Mouse (Mus musculus): ENCODE results near the gene Olfr466. TPM values are rescaled to one million over a fixed set of nuclear protein-coding genes. Genes with fewer than 3 reads are reported as not detected.

The Olfr466 gene
- not detected in 2 replicates for polyA plus RNA-seq (2012; ENCODE audit: insufficient read depth, low replicate concordance)

- H3K9me3 ChIP-seq: peaks cover 4% of the 10 kb centered on the region; the same call in 1 of the 2 replicates
- TF ChIP-seq GATA1 (IDR thresholded peaks at IDR 0.05; ENCODE audit: borderline replicate concordance, low read length): no peak
- H3K27me3 ChIP-seq (replicated peaks): no peaks in the 10 kb centered on the region
- no peaks in the 10 kb centered on the region for H3K36me3 ChIP-seq (replicated peaks; ENCODE audit: low read length)
- H3K4me1 ChIP-seq: no peaks in the 10 kb centered on the region
- no peak within 1 kb of the TSS for H3K4me3 ChIP-seq (replicated peaks)
Observed at GRCm38 (mm10) chr13:65149940-65150339, at the start of gene Olfr466. Olfr466 (plus strand) TSS chr13:65150240.

GRCm38 (mm10) chr13:65100678-65101077 lies 49.4 kb upstream of the Olfr466 start:
- Histone ChIP-seq H3K9me3 (peaks cover 27% of the 10 kb centered on the region), H3K4me1 (peaks cover 21% of the 10 kb centered on the region), H3K36me3 (replicated peaks; ENCODE audit: low read length) (peaks cover 49% of the 10 kb centered on the region), H3K27me3 (replicated peaks) (no peaks in the 10 kb centered on the region), H3K4me3 (replicated peaks) (no peak overlapping the region)
- no peak for TF ChIP-seq GATA1 (IDR thresholded peaks at IDR 0.05; ENCODE audit: borderline replicate concordance, low read length)
- TF ChIP-seq FLI1 (IDR thresholded peaks at IDR 0.05; ENCODE audit: low read length): no peak

- Histone ChIP-seq H3K4me1 (peaks cover 21% of the 10 kb centered on the region), H3K27me3 (replicated peaks) (no peaks in the 10 kb centered on the region), H3K36me3 (replicated peaks; ENCODE audit: low read length) (peaks cover 48% of the 10 kb centered on the region), H3K9me3 (peaks cover 26% of the 10 kb centered on the region), H3K4me3 (replicated peaks) (no peak overlapping the region)
- TF ChIP-seq FLI1 (IDR thresholded peaks at IDR 0.05; ENCODE audit: low read length): no peak
- no peak for TF ChIP-seq GATA1 (IDR thresholded peaks at IDR 0.05; ENCODE audit: borderline replicate concordance, low read length)
Observed at GRCm38 (mm10) chr13:65101232-65101631, 48.8 kb upstream of the Olfr466 start.

- Histone ChIP-seq H3K4me3 (replicated peaks) (peak overlapping the region; percentile 97), H3K9me3 (peaks cover under 1% of the 10 kb centered on the region; the same call in 1 of the 2 replicates), H3K27me3 (replicated peaks) (no peaks in the 10 kb centered on the region), H3K36me3 (replicated peaks; ENCODE audit: low read length) (peaks cover 12% of the 10 kb centered on the region), H3K4me1 (peaks cover 13% of the 10 kb centered on the region; the same call in 1 of the 2 replicates)
- TF ChIP-seq FLI1 (IDR thresholded peaks at IDR 0.05; ENCODE audit: low read length) (no peak), GATA1 (IDR thresholded peaks at IDR 0.05; ENCODE audit: borderline replicate concordance, low read length) (no peak)
Observed at GRCm38 (mm10) chr13:65111961-65112360, 38.1 kb upstream of the Olfr466 start.

- H3K27me3 ChIP-seq (replicated peaks): no peaks in the 10 kb centered on the region
- H3K4me1 ChIP-seq: peaks cover 13% of the 10 kb centered on the region; the same call in 1 of the 2 replicates
- H3K36me3 ChIP-seq (replicated peaks; ENCODE audit: low read length): peaks cover 8% of the 10 kb centered on the region
- peak within 1 kb of the TSS; percentile 97 for H3K4me3 ChIP-seq (replicated peaks)
- no peaks in the 10 kb centered on the region for H3K9me3 ChIP-seq
- TF ChIP-seq FLI1 (IDR thresholded peaks at IDR 0.05; ENCODE audit: low read length): no peak
- TF ChIP-seq GATA1 (IDR thresholded peaks at IDR 0.05; ENCODE audit: borderline replicate concordance, low read length): no peak
Observed at GRCm38 (mm10) chr13:65112459-65113110, 37.5 kb upstream of the Olfr466 start, which contains the start of gene Mfsd14b. Mfsd14b (minus strand) TSS chr13:65112975.

GRCm38 (mm10) chr13:65113239-65113638 lies 36.8 kb upstream of the Olfr466 start:
- TF ChIP-seq FLI1 (IDR thresholded peaks at IDR 0.05; ENCODE audit: low read length) (no peak), GATA1 (IDR thresholded peaks at IDR 0.05; ENCODE audit: borderline replicate concordance, low read length) (no peak)
- no peaks in the 10 kb centered on the region for H3K9me3 ChIP-seq
- peak overlapping the region; percentile 97 for H3K4me3 ChIP-seq (replicated peaks)

GRCm38 (mm10) chr13:65120984-65121383 lies 29.1 kb upstream of the Olfr466 start:
- H3K4me3 ChIP-seq (replicated peaks): no peak overlapping the region
- TF ChIP-seq GATA1 (IDR thresholded peaks at IDR 0.05; ENCODE audit: borderline replicate concordance, low read length): no peak
- no peak for TF ChIP-seq FLI1 (IDR thresholded peaks at IDR 0.05; ENCODE audit: low read length)

More at GRCm38 (mm10) chr13:65113239-65113638, 36.8 kb upstream of the Olfr466 start:
- H3K4me1 ChIP-seq: peaks cover 13% of the 10 kb centered on the region; the same call in 1 of the 2 replicates
- no peaks in the 10 kb centered on the region for H3K27me3 ChIP-seq (replicated peaks)
- H3K36me3 ChIP-seq (replicated peaks; ENCODE audit: low read length): peaks cover 4% of the 10 kb centered on the region

GRCm38 (mm10) chr13:65122111-65122510 lies 27.9 kb upstream of the Olfr466 start:
- H3K4me3 ChIP-seq (replicated peaks): no peak overlapping the region
- H3K4me1 ChIP-seq: peaks cover 5% of the 10 kb centered on the region; the same call in 1 of the 2 replicates
- no peaks in the 10 kb centered on the region for H3K27me3 ChIP-seq (replicated peaks)
- TF ChIP-seq GATA1 (IDR thresholded peaks at IDR 0.05; ENCODE audit: borderline replicate concordance, low read length) (no peak), FLI1 (IDR thresholded peaks at IDR 0.05; ENCODE audit: low read length) (no peak)
- H3K9me3 ChIP-seq: no peaks in the 10 kb centered on the region
- no peaks in the 10 kb centered on the region for H3K36me3 ChIP-seq (replicated peaks; ENCODE audit: low read length)

More at GRCm38 (mm10) chr13:65120984-65121383, 29.1 kb upstream of the Olfr466 start:
- Histone ChIP-seq H3K9me3 (no peaks in the 10 kb centered on the region), H3K4me1 (peaks cover 5% of the 10 kb centered on the region; the same call in 1 of the 2 replicates), H3K36me3 (replicated peaks; ENCODE audit: low read length) (no peaks in the 10 kb centered on the region), H3K27me3 (replicated peaks) (no peaks in the 10 kb centered on the region)

GRCm38 (mm10) chr13:65127063-65127847 lies 22.8 kb upstream of the Olfr466 start:
- H3K4me3 ChIP-seq (replicated peaks): no peak overlapping the region
- no peak for TF ChIP-seq FLI1 (IDR thresholded peaks at IDR 0.05; ENCODE audit: low read length)
- TF ChIP-seq GATA1 (IDR thresholded peaks at IDR 0.05; ENCODE audit: borderline replicate concordance, low read length): no peak
- no peaks in the 10 kb centered on the region for H3K36me3 ChIP-seq (replicated peaks; ENCODE audit: low read length)
- H3K9me3 ChIP-seq: no peaks in the 10 kb centered on the region
- H3K27me3 ChIP-seq (replicated peaks): no peaks in the 10 kb centered on the region
- peaks cover under 1% of the 10 kb centered on the region; the same call in 1 of the 2 replicates for H3K4me1 ChIP-seq

Data from megakaryocyte, embryonic 14.5 days (primary cell).